Mouse (Mus musculus) kidney, postnatal 0 days (tissue): ENCODE measurements around the gene Clstn1. TPM values are rescaled to one million over a fixed set of nuclear protein-coding genes. Genes with fewer than 3 reads are reported as not detected.

Experiments used
- ATAC-seq: fragments of 200-750 bp; cut with Nextera tagmentation; replicated peaks from 2 replicates; pipeline ENCODE4 v1.8.0; 2017; ENCODE audit warnings: low read depth, moderate number of reproducible peaks, moderate TSS enrichment, moderate library complexity; ENCODE audit not compliant: low FRiP score
- DNase-seq: peaks from one replicate; pipeline ENCODE4 v3.0.0-alpha.2; 2016; ENCODE audit warnings: low spot score
- H3K27ac ChIP-seq: fragments of 300-500 bp; sonication (generic); 2 replicates; pipeline ENCODE4 v1.5.1; 2014; ENCODE audit warnings: mild to moderate bottlenecking
- H3K27me3 ChIP-seq: fragments of 300-500 bp; sonication (generic); 2 replicates; pipeline ENCODE4 v1.6.1; 2014; ENCODE audit warnings: low read length, mixed read lengths; ENCODE audit not compliant: insufficient read depth
- H3K36me3 ChIP-seq: fragments of 300-500 bp; sonication (generic); 2 replicates; pipeline ENCODE4 v1.6.1; 2014; ENCODE audit warnings: low read length, mixed read lengths; ENCODE audit not compliant: insufficient read depth
- H3K4me1 ChIP-seq: fragments of 300-500 bp; sonication (generic); replicated peaks from 2 replicates; pipeline ENCODE4 v1.6.1; 2014; ENCODE audit warnings: antibody characterized with exemption, low read length, mixed read lengths; ENCODE audit not compliant: insufficient read depth
- H3K4me2 ChIP-seq: fragments of 300-500 bp; sonication (generic); 2 replicates; pipeline ENCODE4 v1.6.1; 2014; ENCODE audit warnings: mild to moderate bottlenecking, low read length, moderate library complexity, mixed read lengths
- H3K4me3 ChIP-seq: fragments of 300-500 bp; sonication (generic); replicated peaks from 2 replicates; pipeline ENCODE4 v1.5.1; 2014; ENCODE audit warnings: low read depth, low read length
- H3K9ac ChIP-seq: fragments of 300-500 bp; sonication (generic); 2 replicates; pipeline ENCODE4 v1.6.1; 2014; ENCODE audit warnings: low read depth, low read length
- H3K9me3 ChIP-seq: fragments of 300-500 bp; sonication (generic); replicated peaks from 2 replicates; pipeline ENCODE4 v1.6.1; 2016; ENCODE audit warnings: low read length, inconsistent platforms, mixed read lengths
- CTCF ChIP-seq: IDR thresholded peaks from 2 replicates; pipeline ENCODE4 v1.5.1; 2016; ENCODE audit warnings: antibody characterized with exemption, low read depth, mild to moderate bottlenecking, moderate library complexity
- WGBS: fragments of 180-500 bp; shearing (Covaris S2); extraction: QIAGEN DNeasy Blood & Tissue Kit; methylation state at CpG from one replicate; pipeline ENCODE4 v1.1.7; 2014; 5-methylcytosine and 5-hydroxymethylcytosine counted together
- polyA plus RNA-seq: library from polyadenylated mRNA; unstranded; fragments of >200 nt; fragmentation: Nextera tagmentation; extraction: Ambion mirVana; gene quantifications from 2 replicates; pipeline ENCODE4 v1.2.1, GENCODE M21; 2015

Gene Clstn1
- polyA plus RNA-seq, 1 experiment from 2014 or later: 43.9 TPM

DNA sequence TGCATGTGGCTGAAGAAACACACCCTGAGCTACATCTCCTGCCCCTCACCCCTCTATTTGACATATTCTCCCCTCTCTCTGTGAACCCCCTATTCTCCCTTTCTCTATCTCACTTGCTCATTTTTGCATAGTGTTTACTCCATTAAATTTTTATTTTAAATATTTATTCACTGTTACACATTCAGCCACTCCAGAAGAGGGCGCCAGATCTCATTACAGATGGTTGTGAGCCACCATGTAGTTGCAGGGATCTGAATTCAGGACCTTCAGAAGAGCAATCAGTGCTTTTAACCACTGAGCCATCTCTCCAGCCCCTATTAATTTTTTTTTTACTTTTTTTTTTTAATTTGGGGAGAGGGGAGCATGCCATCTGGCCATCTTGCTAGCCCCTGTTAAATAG is 3.9 kb downstream of the Clstn1 start:
- no peak overlapping the region for H3K4me2 ChIP-seq
- no peaks in the 10 kb centered on the region for H3K36me3 ChIP-seq
- peak; percentile 43; the same call in 1 of the 2 replicates for TF ChIP-seq CTCF
- 86% methylated on average over 1 of the region's 1 CpGs for WGBS
- peaks cover 13% of the 10 kb centered on the region; the same call in 1 of the 2 replicates for H3K4me1 ChIP-seq
- H3K4me3 ChIP-seq: no peak overlapping the region
- 0 out of 2 replicates have a peak, but pooled peaks cover 4% of the 10 kb centered on the region for H3K27me3 ChIP-seq
- H3K27ac ChIP-seq: no peak overlapping the region
- no peak overlapping the region for H3K9ac ChIP-seq
- no peak for ATAC-seq
- H3K9me3 ChIP-seq: no peaks in the 10 kb centered on the region
- no peak for DNase-seq

DNA sequence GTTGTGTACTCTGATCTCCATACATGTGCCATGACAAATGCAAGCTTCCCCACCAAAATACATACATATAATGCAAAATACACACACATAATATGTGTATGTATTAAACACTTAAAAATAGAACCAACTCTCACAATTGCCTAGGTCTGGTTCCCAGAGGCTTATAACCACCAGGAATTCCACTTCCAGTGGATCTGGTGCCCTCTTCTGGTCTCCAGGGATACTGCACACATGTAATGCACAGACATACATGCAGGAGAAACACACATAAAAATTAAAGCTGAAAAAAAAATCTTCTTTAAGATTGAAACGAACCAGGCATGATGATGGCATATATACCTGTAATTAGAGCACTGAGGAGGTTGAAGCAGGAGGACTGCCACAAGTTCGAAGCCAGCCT is 5.2 kb downstream of the Clstn1 start:
- Histone ChIP-seq H3K27me3 (0 out of 2 replicates have a peak, but pooled peaks cover 4% of the 10 kb centered on the region), H3K36me3 (no peaks in the 10 kb centered on the region), H3K4me2 (no peak overlapping the region), H3K27ac (no peak overlapping the region), H3K4me1 (peaks cover 13% of the 10 kb centered on the region; the same call in 1 of the 2 replicates), H3K9me3 (no peaks in the 10 kb centered on the region), H3K9ac (no peak overlapping the region), H3K4me3 (no peak overlapping the region)
- 91% methylated on average over 2 of the region's 2 CpGs for WGBS
- peak; percentile 55 for TF ChIP-seq CTCF
- DNase-seq (peak; percentile 24), ATAC-seq (no peak)

DNA sequence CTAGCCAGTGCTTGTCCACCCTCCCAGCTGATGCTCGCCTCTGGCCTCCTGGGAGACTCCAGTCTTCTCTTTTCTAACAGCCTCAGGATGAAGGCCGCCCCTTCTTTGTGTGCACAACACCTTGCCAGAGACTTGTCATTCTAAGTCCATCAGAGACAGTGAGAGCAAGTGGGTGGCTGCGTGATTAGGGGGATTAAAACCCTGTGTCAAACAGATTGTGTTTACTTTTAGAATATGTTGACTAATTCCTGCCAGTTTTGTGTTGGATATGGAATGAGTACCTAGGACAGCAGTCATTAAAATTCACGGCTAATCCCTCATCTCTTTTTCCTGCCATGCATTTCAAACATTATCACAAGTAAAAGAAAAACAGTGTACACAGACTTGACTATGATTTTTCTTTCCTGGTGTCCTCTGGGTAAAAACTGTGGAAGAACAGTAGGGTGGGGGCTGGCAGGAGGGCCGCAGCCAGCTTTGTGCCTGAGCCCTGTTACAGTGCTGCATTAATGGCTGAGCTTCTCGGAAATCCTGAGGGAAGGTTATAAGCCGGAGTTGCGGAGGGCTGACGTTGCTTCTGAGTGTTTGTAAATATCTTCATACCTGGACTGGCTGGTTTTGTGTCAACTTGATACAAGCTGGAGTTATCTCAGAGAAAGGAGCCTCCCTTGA is 8.8 kb downstream of the Clstn1 start:
- no peak overlapping the region for H3K9ac ChIP-seq
- no peaks in the 10 kb centered on the region for H3K36me3 ChIP-seq
- H3K4me3 ChIP-seq: no peak overlapping the region
- no peak overlapping the region for H3K4me2 ChIP-seq
- WGBS: 86% methylated on average over 9 of the region's 9 CpGs
- DNase-seq: no peak
- H3K9me3 ChIP-seq: no peaks in the 10 kb centered on the region
- ATAC-seq: no peak
- H3K27me3 ChIP-seq: no peaks in the 10 kb centered on the region
- H3K27ac ChIP-seq: no peak overlapping the region
- H3K4me1 ChIP-seq: no peaks in the 10 kb centered on the region
- no peak for TF ChIP-seq CTCF

DNA sequence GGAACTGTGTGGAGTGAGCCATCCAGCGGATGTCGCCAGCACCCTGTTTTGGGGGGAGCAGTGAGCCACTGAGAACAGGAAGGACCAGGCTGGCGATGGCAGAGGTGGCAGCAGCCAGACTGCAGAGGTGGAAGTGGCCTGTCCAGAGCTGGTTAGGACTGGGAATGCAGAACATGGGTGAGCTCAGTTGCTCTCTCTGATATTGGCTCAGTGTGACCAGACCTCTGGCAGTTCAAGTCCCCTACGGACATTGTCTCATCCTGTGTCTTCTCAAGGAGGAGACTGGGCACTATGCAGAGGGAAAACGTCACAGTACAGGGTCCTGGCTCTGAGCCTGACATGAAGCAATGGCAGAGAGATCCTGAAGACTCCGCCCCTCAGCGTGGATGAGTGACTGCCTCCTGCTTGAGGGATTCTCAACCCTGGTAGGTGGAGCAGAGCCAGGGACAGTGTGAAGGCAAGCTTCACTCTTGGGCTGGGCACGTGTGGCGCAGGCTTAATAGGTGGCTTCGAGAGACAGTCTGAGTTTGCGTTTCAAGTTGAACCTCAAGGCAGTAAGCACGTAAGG is 11.5 kb downstream of the Clstn1 start:
- no peak; the same call in 1 of the 2 replicates for ATAC-seq
- Histone ChIP-seq H3K4me3 (no peak overlapping the region), H3K27me3 (no peaks in the 10 kb centered on the region), H3K4me2 (no peak overlapping the region), H3K27ac (no peak overlapping the region), H3K9me3 (no peaks in the 10 kb centered on the region), H3K9ac (no peak overlapping the region), H3K4me1 (0 out of 2 replicates have a peak, but pooled peaks cover 3% of the 10 kb centered on the region), H3K36me3 (no peaks in the 10 kb centered on the region)
- 70% methylated on average over 12 of the region's 12 CpGs for WGBS
- TF ChIP-seq CTCF: no peak
- no peak for DNase-seq

DNA sequence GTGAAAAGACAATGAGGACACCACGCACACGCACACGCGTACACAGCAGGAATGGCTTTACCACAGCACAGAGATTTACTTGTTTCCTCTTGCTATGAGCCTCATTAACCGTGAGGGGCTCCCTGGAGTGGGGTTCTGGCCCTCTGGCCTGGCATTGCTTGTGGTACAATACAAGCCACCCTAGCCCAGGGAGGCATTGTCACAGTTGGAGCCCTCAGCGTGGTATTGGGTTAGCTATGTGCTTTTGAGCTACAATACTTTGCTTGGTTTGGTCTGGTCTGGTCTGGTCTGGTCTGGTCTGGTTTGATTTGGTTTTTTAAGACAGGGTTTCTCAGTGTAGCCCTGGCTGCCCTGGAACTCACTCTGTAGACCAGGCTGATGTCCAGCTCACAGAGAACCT is 13.3 kb downstream of the Clstn1 start:
- Histone ChIP-seq H3K36me3 (no peaks in the 10 kb centered on the region), H3K4me1 (0 out of 2 replicates have a peak, but pooled peaks cover 3% of the 10 kb centered on the region), H3K9ac (no peak overlapping the region), H3K27ac (no peak overlapping the region), H3K4me2 (no peak overlapping the region), H3K27me3 (no peaks in the 10 kb centered on the region), H3K9me3 (no peaks in the 10 kb centered on the region), H3K4me3 (no peak overlapping the region)
- no peak for TF ChIP-seq CTCF
- ATAC-seq (no peak), DNase-seq (no peak)
- WGBS: 91% methylated on average over 6 of the region's 6 CpGs

DNA sequence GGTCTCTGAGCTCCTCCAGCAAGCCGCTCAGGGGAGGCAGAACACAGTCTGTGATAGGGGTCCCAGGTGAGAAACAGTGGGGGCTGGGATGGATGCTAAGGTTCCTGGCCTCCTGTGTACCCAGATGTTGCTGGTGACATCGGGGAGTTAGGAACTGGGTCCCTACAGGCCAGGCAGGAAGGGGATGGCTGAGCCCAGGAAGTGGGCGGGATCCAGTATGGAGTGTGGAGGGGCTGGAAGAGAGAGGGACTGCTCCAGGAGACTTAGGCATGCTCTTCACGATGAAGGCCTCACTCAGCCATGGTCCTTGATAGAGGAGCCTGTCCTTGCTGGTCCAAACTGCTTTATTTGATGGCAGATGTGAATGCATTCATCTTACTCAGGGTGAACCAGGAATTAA is 13.9 kb downstream of the Clstn1 start:
- Histone ChIP-seq H3K4me3 (no peak overlapping the region), H3K9me3 (no peaks in the 10 kb centered on the region), H3K4me1 (0 out of 2 replicates have a peak, but pooled peaks cover 3% of the 10 kb centered on the region), H3K36me3 (no peaks in the 10 kb centered on the region), H3K27ac (no peak overlapping the region), H3K4me2 (no peak overlapping the region), H3K27me3 (no peaks in the 10 kb centered on the region), H3K9ac (no peak overlapping the region)
- no peak for DNase-seq
- 89% methylated on average over 4 of the region's 4 CpGs for WGBS
- no peak for TF ChIP-seq CTCF
- 0 out of 2 replicates have a peak, but pooled peaks have one; percentile 41 for ATAC-seq
